Mouse (Mus musculus) adrenal gland, postnatal 10 days (tissue): Measurements from ENCODE around the gene Cyp2c38. TPM values are rescaled to one million over a fixed set of nuclear protein-coding genes. Genes with fewer than 3 reads are reported as not detected.
"Not testable (repeated sequence)": the region's sequence is repeated elsewhere in the genome, so short reads cannot be mapped to it uniquely, and the experiment has no call there.

Experiments used
- DNase-seq: peaks from one replicate; pipeline ENCODE4 v3.0.0; 2021; ENCODE audit warnings: mixed read lengths
- long read RNA-seq, 2 experiments: library from polyadenylated mRNA; stranded (forward); transcript quantifications; one replicate each; pipeline ENCODE4 v2.0.0; 2021
- total RNA-seq, 2 experiments: library from RNA; stranded (reverse); gene quantifications; 2 replicates each; pipeline ENCODE4 v1.2.3; 2021

The Cyp2c38 gene
- total RNA-seq, result not detected
- long read RNA-seq, experiment 1, result 0 reads
- long read RNA-seq, experiment 2, result 0 reads

GRCm38 (mm10) chr19:39462941-39463340 is at the start of gene Cyp2c38:
Gene Cyp2c38 (minus strand): TSS chr19:39463075.
- DNase-seq, result no peak

DNA sequence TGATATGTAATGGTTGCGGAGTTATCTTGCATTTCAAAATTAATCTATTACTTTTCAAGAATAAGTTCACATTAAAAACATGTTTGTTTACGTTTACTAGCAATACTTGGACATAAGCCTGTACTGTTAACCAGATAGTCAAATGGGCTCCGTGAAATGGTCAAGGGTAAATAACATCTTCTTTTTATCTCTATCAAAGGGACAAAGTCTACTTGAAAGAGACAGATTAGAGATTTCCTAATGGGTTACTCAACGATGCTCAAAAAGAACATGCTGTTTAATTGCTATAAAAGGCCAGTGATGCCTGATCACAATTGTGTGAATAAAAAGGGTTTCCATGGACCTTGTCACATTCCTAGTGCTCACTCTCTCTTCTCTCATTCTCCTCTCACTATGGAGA is 47.7 kb upstream of the Cyp2c38 start, which contains the start of gene Cyp2c39:
TSS of gene Cyp2c39 (plus strand) at position 329 of the 400 bp plus-strand sequence.
- no peak for DNase-seq

DNA sequence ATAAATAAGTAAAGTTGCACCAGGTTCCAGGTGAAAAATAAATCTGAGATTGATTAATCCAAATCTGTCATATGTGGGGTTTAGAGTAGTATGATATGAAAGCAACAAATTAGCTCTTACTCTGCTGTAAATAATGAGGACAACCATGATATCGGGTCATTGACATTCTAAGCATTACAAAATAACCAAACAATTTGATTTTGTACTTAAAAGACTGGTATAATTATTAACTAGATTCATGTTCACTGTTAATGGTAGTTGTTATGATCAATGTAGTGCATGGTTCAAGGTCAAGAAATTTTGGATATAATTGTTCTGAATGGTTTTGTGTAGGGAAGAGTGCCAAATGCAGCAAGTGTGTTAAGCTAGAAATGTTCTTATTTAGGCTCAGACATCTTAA is 46.7 kb upstream of the Cyp2c38 start:
- DNase-seq, result no peak

GRCm38 (mm10) chr19:39506341-39506740 is 43.5 kb upstream of the Cyp2c38 start:
- no peak for DNase-seq

- not testable (repeated sequence) for DNase-seq
Observed at GRCm38 (mm10) chr19:39483961-39484360, 21.1 kb upstream of the Cyp2c38 start.

- no peak for DNase-seq
Observed at GRCm38 (mm10) chr19:39463923-39464322, 1.0 kb upstream of the Cyp2c38 start.

Other genes starting within 250 kb of the Cyp2c38 start
- 1 to 10 TPM; 2.2 to 2.5 TPM for gene Cyp2c29, start 193.7 kb downstream of the Cyp2c38 start, total RNA-seq
- under 1 TPM in 1 of 2 experiments, not detected in 1; 0.21 TPM for gene Cyp2c39, start 47.8 kb upstream of the Cyp2c38 start, total RNA-seq
- gene Cyp2c67, start 186.0 kb upstream of the Cyp2c38 start, total RNA-seq, result 1 to 10 TPM; 1.1 to 2.6 TPM